Mouse (Mus musculus): ENCODE data around the gene Vwa8.
"Not testable (repeated sequence)": the region's sequence is repeated elsewhere in the genome, so short reads cannot be mapped to it uniquely, and the experiment has no call there.

Gene Vwa8

DNA sequence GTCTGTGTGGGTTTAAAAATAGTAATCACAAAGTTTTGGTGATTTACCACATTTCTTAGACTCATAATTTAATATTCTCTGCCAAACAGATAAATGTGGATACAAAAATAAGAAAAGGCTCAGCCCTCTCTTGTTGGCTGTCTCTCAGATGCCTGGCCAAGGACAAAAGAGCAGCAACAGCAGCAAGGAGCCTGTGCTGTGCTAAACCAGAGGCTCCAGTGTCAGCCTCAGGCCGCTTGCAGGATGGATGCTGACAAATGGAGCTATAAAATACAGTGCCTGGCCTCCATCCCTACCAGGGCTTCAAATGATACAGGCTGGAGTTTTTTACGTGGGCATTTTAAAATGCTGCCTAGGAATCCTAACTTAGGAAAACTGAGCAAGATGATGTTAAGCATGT, 134.3 kb downstream of the Vwa8 start:
- in situ Hi-C loops (cut with MseI, MboI) = no loop called here

- in situ Hi-C loops (cut with MseI, MboI) = no loop called here
Observed at GRCm38 (mm10) chr14:78984296-78984695, 135.4 kb downstream of the Vwa8 start.

DNA sequence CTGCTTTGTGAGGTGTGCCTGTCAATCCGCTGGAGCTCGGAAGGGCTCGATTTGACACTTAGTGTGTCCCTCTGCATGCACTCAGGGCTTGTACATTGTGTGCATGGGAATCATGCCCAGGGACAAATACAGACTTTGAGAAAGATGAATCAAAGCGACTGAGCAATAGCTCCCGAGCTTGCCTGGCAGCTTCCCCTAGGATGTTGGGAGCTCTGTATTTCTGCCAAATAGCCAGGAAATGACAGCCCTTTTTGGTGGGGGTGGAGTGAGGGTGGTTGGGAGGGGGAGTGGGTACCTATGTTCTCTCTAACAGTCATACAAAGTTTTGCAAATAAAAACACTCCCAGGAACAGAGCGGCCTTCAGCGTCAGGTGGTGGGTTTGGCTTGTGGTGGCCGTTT, 138.7 kb downstream of the Vwa8 start:
- in situ Hi-C loops (cut with MseI, MboI) = no loop called here

DNA sequence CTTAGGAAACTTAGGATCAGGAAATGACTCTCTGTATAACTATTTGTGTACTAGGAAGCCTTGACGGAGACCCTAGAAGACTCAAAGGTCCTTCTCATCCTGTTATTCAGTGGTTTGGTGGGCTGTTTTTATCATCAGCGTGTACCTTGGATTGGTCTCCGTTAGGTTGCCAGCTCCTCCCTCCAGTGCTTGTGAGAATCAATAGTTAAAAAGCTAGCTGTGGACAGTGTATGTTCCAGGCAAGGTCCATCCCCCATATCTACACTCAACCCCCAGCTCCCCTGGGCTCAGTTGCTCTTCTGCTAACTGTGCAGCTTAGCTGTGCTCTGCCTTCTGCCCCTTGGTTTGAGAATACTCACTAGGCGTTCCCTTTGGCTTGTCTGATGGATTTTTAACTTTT, 143.6 kb downstream of the Vwa8 start:
- in situ Hi-C loops (cut with MseI, MboI) = no loop called here

DNA sequence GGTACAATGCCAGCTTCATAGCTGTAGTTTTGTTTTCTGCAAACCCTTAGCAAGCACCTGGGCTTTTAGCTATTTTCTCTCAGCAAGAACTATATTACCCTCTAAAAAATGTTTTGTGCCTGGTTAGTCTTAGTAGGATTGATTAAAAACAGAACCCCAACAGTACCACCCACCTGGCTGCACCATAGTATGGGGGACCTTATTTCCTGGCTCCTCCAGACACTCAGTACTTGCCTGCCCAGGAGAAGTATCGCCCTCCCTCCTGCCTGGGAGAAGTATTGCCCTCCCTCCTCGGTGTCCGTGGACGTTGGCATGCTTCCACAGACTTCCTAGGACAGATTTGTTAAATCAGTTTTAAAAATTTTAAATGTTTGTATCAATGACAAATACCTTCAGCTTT, 144.7 kb downstream of the Vwa8 start:
- in situ Hi-C loops (cut with MseI, MboI) = no loop called here

DNA sequence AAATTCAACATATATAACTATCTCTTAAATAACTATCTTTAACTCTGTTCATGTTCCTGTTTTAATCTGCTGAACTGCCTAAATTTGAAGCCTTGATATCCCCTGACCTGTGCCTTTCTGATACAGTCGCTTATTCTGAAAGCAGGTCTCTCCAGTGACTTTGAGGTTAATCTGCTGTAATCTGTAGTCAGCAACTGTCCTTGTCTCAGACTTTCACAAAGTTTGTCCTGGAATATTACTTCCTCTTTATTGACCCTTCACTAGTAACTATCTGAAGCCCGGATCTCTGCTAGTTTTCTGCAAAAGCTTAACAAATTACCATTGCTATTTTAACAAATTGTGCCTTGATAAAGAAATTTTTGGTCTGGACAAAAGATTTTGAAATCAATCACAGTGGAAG, 147.5 kb downstream of the Vwa8 start:
- in situ Hi-C loops (cut with MseI, MboI) = no loop called here

- in situ Hi-C loops (cut with MseI, MboI) = no loop called here
Observed at GRCm38 (mm10) chr14:79003576-79003975, 154.7 kb downstream of the Vwa8 start.

- in situ Hi-C loops (cut with MseI, MboI) = not testable (repeated sequence)
Observed at GRCm38 (mm10) chr14:79017710-79018109, 168.9 kb downstream of the Vwa8 start.

DNA sequence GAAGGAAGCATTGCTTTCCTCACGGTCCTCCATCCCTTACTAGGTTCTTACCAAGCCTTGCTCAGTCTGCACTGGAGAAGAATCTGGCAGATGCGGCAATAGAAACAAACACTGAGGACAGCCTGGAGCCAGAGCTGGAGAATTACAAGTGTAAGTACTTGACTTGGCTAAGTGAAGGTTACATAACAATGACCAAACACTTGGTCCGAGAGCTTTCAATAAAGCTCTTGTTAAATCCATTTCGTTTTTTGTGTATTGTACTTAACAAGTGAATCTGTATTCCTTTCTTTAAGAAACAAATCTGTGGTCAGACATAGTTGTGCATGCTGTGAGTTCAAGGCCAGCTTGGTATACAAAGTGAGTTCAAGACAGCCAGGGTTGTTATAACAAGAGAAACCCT, 169.7 kb downstream of the Vwa8 start:
- in situ Hi-C loops (cut with MseI, MboI) = no loop called here

DNA sequence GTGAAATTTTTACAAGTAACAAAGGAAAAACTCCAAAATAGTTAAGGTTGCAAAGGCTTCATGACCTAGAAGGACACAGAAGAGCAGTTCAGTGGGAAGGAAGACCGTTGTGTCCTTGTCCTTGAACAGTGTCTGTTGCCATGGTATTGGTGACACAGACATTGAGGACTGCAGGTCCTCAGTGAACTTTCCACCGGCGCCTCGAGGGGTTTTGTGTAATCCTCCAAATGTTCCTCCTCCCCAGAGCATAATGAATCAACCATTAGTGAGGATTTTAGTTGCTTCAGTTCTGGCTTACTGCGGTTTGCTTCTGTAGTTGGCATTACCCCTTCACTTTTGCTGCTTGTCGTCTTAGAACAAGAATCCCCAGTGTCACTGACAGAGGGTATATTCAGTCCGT, 172.9 kb downstream of the Vwa8 start:
- in situ Hi-C loops (cut with MseI, MboI) = no loop called here

DNA sequence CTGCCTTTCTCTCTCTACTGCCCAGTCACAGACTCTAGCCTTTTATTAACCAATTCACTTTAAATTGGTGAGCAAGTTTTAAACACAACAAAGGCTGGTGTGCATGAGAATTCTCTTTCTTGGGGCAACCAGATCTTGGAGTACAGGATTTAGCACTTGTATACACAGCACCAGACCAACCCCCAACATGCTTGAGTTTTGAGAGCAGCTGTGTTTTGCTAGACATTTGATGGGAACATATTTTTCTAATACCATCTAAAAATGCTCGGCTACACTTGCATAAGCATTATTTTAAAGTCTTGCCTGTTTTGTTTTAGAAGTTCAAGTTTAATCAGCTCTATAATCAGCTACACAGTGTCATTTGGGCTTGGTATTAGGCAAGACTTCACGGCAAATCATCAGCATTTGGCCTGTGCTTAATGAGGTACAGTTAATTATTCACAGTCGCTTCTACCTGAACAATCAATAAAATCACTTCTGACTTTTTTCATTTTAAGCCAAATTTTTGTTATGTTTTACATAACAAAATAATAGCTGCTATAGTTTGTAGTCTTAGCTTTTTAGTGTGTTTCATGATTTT, 180.2 kb downstream of the Vwa8 start:
- in situ Hi-C loops (cut with MseI, MboI) = no loop called here

DNA sequence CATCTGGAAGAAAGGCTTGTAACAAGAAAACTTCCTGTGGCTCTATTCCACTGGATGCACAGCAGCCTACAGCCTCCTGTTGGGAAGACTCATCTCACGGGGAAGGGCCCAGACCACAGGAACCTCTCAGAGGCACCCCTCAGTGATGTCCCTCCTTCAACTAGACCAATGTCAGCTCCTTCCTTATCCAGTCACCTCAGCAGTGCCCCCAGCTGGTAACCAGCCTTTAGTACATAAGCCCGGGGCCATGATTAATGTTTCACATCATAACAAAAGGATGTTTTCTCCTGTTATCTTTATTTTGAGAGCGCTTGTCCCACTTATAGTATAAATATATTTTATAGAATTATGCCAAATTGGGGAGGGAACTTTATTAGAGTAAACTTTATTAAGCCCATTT, 181.9 kb downstream of the Vwa8 start:
- in situ Hi-C loops (cut with MseI, MboI) = no loop called here

- in situ Hi-C loops (cut with MseI, MboI) = no loop called here
Observed at GRCm38 (mm10) chr14:79031230-79031740, 182.4 kb downstream of the Vwa8 start.

- in situ Hi-C loops (cut with MseI, MboI) = no loop called here
Observed at GRCm38 (mm10) chr14:79033396-79033795, 184.5 kb downstream of the Vwa8 start.

DNA sequence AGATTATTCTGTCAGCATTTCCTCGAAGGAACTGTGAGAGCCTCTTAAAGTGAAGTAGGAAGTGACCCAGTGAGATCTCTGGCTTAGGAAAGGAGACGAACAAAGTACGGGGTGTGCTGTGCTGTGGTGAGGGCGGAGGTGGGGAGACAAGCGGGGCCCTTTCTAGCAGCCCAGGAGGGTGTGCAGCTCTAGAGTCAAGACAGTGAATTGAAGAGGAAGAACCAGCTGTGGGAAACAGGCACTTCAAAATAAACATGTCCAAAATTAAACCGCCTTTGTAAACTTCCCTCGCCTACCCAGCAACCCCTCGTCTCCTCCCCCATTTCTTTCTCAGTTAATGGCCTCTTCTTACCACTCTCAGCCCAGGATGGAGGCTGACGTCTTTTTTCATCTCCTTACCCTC, 185.7 kb downstream of the Vwa8 start:
- in situ Hi-C loops (cut with MseI, MboI) = no loop called here

DNA sequence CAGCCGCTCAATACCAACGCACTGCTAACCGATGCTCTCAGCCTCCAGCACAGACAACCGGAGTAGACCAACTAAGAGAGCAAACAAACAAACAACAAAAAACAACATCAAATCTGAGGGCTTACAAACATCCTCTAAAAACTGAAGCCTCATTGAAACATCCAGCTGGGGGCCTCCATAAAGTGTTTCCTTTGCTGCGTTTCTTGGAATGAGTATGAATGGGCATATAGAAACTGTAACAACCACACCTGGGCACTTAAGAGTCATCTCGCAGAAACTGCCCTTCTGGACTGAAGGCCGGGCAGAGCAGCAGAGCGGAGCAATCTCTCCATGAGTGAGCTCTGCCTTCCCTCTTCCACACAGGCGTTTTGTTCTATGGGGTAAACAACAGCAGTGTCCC, 186.7 kb downstream of the Vwa8 start:
- in situ Hi-C loops (cut with MseI, MboI) = no loop called here

DNA sequence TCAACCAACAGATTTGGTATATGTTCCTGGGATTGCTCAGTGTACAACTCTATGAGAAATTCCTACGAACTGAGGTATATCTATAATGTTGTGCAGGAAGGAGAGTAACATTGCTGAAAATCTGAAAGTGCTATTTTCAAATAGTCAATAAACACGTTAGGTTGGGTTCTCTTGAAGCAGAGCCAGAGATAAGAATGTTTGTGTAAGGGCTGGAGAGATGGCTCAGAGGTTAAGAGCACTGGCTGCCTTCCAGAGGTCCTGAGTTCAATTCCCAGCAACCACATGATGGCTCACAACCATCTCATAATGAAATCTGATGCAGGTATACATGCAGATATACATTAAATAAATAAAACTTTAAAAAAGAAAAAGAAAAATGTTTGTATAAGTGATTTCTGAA, 198.3 kb downstream of the Vwa8 start:
- in situ Hi-C loops (cut with MseI, MboI) = no loop called here

DNA sequence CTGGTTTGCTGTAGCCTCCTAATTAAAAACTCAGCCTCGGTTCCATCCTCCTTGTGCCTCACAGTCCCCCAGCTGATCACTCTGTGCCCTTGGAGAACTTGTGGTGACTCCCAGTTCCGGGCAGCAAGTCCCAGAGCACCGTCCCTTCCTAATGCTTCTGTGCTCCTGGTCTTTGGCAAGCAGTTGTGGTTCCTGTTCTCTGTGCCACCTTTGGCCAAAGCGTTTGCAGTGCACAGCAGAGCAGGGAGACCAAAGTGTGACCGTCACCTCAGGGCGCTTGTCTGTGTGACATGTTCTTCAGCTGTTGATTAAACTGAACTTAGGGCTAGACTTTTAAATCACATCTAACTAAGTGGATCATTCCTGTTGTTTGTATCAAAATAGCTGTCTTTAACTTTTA, 199.1 kb downstream of the Vwa8 start:
- in situ Hi-C loops (cut with MseI, MboI) = no loop called here

GRCm38 (mm10) chr14:79049544-79049943, 200.7 kb downstream of the Vwa8 start:
- in situ Hi-C loops (cut with MseI, MboI) = no loop called here

DNA sequence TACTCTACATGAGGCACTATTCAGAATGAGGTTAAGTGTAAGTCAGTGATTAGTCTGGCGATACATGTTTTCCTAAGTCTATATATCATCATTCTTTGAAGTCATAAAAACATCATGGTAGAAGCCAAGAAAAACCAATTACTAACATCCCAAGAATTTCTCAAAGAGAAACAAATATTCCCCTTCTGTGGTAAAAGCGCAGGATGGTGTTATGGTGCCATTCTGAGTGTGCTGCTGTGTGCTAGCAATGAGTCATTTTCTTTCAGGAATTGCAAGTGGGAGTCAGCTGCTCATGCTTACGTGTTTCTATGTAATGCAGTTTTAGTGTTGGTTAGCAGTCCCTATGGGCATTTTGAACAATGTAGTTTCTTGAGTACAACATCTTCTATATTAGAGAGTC, 216.8 kb downstream of the Vwa8 start:
- in situ Hi-C loops (cut with MseI, MboI) = no loop called here

DNA sequence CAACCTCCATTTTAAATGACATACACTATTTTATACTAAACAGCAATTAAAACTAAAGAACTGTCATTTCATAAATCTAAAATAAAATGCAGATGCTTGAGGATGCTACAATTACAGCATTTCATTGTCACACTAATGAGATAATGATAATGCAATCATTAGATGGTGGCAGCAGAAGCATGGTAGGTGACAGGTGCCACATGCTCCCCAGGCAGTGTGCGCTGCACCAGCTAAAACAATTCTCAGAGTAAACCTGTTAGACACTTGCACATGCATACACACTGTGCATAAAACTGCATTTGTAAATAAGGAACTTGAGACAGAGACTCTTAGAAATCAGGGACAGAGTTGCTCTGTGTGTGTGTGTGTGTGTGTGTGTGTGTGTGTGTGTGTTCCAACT, 220.7 kb downstream of the Vwa8 start:
- in situ Hi-C loops (cut with MseI, MboI) = no loop called here

- in situ Hi-C loops (cut with MseI, MboI) = no loop called here
Observed at GRCm38 (mm10) chr14:79074786-79075185, 225.9 kb downstream of the Vwa8 start.

DNA sequence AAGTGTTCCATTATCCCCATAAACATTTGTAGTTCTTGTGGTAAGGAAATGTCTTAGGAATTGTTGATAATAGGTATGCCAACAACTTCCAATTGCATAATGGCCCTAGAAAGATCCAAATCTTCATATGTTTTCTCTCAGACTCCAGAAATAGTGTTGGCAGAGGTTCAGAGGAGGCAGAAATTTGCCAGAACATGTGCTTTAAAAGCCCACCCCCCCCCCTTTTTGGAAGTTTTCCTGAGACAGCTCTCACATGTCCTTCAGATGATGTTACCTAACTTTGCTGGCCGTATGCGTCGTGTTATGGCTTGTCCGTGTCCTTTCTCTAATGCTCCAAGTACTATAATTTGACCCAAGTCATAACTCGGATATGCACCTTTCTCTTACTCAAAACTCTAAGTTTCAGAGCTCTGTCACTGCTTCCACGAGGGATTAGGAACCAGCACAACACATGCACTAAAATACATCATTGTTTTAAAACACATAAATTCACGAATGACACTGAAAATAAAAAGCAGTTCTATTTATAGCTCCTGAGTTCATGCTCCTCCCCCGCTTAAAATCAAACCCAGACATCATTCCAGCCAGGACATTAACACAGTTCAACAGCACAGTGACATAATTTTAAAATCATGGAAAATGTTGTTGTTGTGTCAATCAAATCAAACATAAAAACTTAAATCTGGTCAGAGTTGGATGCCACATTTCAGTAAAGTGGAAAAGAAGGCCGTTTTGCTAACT, 227.9 kb downstream of the Vwa8 start:
- in situ Hi-C loops (cut with MseI, MboI) = no loop called here

- in situ Hi-C loops (cut with MseI, MboI) = no loop called here
Observed at GRCm38 (mm10) chr14:79083573-79083972, 234.7 kb downstream of the Vwa8 start.
